Mouse (Mus musculus) megakaryocyte, embryonic 14.5 days (primary cell): ENCODE measurements around the gene Brd1.

Source experiments
- FLI1 ChIP-seq: IDR thresholded peaks from 2 replicates; pipeline ENCODE4 v1.6.1; 2012; ENCODE audit warnings: low read length, inconsistent platforms, mixed read lengths
- GATA1 ChIP-seq: IDR thresholded peaks from 3 replicates; pipeline ENCODE4 v1.6.1; 2012; ENCODE audit warnings: mixed read lengths, low read length, inconsistent platforms, borderline replicate concordance

DNA sequence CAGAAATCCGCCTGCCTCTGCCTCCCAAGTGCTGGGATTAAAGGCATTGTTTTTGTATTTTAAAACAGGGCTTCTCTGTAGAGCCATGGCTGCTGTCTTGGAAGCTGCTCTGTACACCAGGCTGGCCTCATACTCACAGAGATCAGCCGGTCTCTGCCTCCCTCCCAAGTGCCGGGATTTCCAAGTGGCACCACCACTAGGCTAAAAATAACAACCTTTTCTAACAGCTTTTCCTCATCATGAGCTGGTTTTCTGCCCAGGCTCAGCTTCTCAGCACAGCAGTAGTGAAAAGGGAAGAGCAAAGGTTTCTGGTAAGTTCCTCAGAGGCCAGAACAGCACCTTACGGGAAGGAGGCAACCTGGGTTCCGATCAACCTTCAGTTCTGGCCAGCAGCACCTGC is 56.5 kb downstream of the Brd1 start:
- TF ChIP-seq FLI1 = no peak
- TF ChIP-seq GATA1 = no peak
